Mouse (Mus musculus) layer of hippocampus, postnatal 10 days (tissue): Measurements from ENCODE around the gene Commd1. TPM values are rescaled to one million over a fixed set of nuclear protein-coding genes. Genes with fewer than 3 reads are reported as not detected.

ENCODE experiments used
- total RNA-seq, 2 experiments: library from RNA; stranded (reverse); gene quantifications; 2 replicates each; pipeline ENCODE4 v1.2.3; 2021

Gene Commd1
- total RNA-seq, 2 experiments from 2014 or later = 58.9 to 72.5 TPM

Other genes with a start within 250 kb of the Commd1 start
- 10 to 100 TPM; 13.1 to 13.9 TPM for gene B3gnt2, start 121.4 kb downstream of the Commd1 start, total RNA-seq
- gene Zrsr1, start 10.4 kb downstream of the Commd1 start, total RNA-seq = 10 to 100 TPM; 49.6 to 50.9 TPM
- 1 to 10 TPM; 5.5 to 8.3 TPM for gene Gm28048, start 292 bp downstream of the Commd1 start, total RNA-seq
- gene Cct4, start 8.1 kb upstream of the Commd1 start, total RNA-seq = 100 to 1,000 TPM; 139 to 143 TPM
- 1 to 10 TPM; 5.7 to 6.1 TPM for gene Fam161a, start 25.1 kb upstream of the Commd1 start, total RNA-seq